Mouse (Mus musculus): ENCODE data around the gene Fkbp15.

Fkbp15 gene

DNA sequence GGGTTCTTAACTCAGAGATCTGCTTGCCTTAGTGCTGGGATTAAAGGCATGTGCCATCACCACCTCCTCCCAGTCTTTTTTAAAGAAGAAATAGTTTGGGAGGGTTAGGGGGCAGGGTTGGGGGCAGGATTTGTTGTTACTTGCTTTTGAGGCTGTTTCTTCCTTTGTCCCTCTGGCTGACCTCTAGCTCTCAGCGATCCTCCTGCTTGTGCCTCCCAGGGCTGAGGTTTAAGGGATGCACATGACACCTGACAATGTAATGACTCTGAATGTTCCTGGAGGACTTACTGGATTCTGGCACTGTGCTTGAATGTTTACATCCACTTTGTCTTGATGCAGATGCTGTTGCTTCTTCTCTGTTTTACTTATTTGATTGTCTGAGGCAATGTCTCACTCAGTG lies 12.1 kb upstream of the Fkbp15 start:
- DNase-seq = no peak

DNA sequence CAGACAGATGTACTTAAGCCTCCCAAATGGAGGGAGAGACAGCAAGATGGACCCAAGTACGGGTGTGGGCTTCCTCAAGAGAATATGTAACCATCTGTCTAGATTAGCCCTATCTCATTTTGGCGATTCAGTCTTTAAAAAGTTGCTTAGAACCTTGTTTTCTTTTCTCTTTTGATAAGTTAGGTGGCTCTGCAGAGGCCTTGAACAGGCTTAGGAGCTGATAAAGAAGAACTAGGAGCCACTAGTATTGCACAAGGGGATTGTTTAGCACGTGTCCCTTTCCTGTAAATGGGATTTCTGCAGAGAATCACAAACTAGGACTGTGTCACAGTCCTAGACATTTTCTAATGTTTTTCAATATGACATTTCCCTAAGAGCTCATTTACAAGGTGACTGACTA lies 8.7 kb upstream of the Fkbp15 start:
- no peak for DNase-seq

DNA sequence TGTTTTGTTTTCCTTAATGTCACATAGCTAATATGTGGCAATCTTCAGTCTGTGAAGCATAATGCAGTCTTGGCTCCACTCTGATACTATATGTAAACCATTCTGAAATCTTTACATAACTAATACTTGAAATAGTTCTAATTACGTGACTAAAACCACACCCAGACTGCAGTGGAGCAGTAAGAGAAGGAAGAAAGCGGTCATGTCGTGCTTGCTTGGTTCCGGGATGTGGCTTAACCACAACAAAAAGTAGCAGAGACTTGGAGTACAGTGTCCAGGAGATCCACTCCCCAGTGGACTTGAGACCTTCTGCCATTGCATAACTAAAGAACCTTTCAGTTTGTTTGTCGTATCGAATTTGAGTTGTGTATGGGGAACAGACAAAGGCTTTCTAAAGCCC lies 7.2 kb upstream of the Fkbp15 start:
- peak; percentile 29 to 41 for DNase-seq

DNA sequence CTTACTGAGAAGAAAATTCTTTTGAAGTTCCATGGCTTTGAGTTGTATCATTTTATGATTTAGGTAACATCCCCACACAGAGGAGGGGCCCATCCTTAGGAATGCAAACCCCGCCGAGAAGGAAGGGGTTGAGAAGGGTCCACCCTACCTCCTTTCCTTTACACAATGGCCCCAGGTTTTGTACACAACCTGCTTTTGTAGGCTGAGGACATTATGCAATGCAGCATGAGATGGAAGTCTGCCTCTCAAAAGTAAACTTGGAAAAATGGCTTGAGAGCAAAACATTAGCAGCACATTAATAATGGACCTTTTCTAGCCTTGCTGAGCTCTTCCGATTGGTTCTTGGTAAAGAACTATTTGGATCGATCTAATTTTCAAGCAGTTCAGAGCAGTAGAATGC lies 5.9 kb upstream of the Fkbp15 start:
- no peak for DNase-seq

DNA sequence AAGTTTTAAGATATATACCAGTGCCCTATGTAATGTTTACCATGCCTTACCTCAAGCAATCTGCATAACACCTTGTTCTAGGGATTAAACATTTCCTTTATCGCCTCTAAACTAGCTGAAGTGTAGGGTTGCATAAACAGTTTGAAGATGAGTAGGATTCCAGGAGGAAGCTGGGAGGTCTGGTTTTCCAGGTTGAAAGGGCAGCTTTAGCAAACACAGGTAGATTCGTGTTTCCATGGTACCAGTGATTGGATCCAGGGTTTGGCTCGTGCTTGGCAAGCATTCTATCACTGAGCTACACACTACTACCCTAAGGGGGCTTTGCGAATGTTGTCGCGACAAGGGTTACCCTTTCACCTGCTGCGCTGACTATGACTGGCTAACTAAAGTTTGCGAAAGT lies 4.0 kb upstream of the Fkbp15 start:
- DNase-seq = no peak

DNA sequence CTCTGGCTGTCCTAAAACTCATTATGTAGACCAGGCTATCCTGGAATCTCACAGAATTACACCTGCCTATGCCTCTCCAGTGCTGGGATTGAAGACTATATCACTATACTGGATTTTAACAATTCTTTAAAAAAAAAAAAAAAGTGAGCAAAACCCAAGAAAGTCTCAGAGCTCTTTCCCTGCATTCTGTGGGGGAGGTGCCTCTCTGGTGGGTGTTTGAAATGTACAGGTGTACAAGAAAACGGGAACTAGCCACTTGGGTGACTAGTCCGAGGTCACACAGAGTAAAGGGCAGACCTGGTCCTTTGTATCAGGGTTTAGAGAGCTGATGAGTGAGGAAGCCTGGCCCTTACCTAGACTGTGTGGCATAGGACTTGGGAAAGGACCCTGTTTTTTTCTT lies 2.1 kb upstream of the Fkbp15 start:
- DNase-seq = no peak

DNA sequence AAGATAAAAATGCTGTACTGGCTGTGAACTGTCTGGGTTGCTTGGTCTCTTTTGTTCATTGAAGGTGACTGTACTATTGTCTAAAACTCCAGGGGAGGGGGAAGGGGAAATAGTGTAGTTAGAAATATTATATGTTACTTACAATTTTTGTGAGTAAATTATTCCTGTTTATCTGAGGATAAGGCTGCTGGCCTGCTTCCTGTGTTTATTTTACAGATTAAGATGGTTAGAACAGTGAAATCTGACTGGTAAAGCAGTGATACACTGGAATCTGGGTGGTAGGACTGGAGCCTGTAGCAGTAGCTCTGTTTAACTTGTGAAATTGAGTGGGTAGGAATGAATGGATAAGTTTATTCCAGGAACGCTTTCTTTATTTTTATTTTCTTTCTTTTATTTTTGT lies 1.6 kb upstream of the Fkbp15 start:
- DNase-seq = no peak

DNA sequence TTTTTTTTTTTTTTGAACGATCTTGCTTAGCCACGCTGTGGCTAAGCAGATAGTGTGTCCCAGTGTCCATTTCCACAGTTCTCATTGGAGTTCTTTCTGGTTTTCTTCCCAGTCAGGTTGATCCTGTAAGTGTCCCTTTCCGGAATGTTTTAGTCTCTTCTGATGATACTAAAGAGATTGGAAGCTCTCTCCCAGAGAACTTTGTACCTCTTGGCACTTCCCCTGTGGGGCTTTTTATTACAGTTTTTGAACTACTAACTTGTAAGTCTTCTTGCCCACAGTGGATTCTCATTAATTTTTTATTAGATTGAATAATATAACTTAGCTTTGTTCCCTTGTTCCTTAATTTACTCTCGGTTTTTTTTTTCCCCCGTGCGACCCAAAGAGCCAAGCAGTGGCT lies 1.2 kb upstream of the Fkbp15 start:
- DNase-seq = peak in 1 of 2 experiments; percentile 39

DNA sequence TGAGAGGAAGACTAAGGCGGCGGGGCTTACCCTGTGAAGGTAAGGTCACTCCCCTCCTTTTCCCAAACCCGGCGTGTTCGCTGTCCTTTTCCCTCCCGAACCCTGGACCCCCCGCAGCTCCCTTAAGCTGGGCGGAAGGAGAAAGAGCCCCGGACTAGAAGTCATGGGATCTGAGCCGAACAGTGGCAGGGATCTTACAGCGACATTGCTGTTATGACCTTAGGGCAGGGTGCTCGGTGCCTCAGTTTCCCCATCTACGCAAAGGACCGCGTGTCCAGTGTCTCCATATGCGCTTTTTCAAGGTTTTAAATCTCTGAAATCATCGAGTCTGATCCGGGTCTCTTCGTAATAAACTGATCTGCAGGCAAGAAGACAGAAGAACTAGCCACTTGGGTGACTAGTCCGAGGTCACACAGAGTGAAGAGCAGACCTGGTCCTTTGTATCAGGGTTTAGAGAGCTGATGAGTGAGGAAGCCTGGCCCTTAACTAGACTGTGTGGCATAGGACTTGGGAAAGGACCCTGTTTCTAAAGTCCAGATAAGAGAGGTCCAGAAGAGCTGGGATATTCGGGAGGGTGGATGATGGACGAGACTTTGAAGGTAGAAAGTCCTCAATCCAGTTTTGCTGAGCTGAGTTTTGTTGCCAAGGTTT lies 582 bp upstream of the Fkbp15 start:
- DNase-seq = no peak

DNA sequence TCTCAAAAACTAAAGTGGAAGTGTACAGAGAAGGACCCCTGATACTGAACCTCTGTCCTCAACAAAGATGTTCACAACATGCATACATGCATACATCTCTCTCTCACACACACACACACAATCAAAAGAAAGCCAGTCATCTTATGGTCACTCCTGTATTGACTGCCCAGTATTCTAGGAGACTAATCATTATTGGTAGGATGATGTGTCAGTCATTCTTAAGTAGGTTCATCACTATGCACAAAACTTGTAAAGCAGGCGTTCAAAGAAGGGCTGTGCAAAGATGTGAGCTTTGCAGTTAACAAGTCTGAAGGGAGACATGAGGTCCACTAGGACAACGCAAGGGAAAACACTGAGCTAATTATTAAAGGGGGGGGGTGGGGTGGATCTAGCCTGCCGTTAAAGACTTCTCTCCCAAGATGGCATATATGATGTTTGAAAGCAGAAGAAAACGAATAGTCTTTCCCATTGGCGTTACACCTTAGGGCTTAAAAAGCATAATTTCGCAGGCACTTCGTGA lies 1.0 kb downstream of the Fkbp15 start:
- DNase-seq = peak in 1 of 2 experiments; percentile 42

DNA sequence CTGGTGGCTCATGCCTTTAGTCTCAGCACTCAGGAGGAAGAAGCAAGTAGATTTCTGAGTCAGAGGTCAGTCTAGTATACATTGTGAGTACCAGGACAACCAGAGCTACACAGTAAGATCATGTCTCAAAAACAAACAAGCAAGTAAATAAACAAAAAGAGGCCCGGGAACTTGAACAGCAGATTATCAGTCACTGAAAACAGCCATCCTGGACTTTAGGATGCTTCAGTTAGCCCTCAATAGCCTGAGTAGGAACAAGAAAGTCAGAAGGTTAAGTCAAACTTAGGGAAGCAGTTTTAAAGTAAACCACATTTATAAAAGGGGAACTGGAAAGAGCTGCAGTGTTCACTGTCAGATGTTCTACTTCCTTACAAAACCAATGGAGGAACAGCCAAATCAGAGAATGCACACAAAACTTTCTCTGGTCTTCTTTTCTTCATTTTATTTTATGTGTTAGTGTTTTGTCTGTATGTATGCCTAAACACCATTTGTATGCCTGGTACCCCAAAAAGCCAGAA lies 2.7 kb downstream of the Fkbp15 start:
- DNase-seq = no peak

DNA sequence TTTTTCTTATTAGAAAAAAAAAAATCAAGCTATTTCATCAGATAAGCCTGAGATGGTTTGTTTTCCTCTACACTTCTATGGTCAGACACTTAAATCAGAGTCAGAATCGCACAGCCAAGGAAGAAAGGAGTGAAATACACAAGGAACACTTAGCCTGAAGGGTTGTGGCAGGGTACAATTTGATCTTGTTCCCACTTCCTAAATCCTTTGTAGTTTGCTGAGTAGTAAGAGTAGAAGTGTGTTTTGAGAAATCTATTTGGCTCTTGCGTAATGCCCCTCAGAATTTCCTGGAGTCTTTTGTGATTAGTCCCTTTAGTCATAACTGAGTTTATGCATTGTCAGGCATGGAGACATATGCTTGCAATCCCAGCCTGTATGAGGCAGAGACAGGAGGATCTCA lies 11.0 kb downstream of the Fkbp15 start:
- DNase-seq = no peak

DNA sequence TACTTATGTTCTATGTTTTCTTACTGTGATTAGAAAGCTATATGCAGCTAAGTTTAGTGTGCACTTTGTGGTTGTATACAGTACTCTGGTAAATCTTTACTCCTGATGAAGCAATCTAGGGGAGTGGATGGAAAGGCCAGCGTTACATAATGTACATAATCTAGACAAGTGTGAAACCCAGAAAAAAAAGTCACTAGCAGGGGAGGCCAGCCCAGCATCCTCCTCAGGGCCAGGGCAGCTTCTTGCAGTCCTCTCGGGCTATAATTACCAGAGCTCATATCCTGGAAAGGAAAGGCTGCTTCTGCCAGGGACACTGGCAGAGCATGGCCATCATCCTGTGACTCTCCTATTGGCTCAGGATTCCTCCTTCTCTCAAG lies 12.0 kb downstream of the Fkbp15 start:
- DNase-seq = no peak

DNA sequence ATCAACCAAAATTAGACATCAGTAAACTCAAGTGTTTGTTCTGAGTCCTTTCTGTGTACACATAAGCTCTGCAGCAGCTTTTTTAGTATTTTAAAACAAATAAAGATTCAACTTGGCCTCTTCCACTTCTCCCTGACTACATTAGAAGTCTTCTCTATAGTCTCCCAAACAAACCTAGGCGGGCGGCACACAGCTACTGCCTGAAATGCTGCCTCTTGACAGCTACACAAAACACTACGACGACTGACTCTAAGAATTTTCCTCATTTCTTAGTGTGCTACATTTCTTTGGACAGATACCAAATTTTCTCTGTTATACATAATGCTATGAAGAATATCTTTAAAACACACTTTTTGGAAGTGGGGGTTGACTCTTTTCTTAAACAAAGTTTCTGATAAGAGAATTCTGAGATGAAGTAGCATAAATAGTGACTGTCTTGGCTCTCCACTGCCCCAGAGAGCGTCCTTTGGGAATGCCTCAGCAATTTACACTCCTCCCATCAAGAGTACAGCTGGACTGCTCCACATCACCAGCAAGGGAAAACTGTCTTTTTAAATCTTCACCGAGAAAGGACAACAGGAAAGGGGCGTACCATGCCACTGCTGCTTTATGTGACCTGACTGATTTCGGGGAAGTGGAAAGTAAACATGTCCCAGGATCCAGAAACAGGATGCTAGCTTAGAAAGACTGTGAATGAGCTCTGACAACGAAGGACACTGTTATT lies 12.6 kb downstream of the Fkbp15 start:
- DNase-seq = peak in 1 of 2 experiments; percentile 31

DNA sequence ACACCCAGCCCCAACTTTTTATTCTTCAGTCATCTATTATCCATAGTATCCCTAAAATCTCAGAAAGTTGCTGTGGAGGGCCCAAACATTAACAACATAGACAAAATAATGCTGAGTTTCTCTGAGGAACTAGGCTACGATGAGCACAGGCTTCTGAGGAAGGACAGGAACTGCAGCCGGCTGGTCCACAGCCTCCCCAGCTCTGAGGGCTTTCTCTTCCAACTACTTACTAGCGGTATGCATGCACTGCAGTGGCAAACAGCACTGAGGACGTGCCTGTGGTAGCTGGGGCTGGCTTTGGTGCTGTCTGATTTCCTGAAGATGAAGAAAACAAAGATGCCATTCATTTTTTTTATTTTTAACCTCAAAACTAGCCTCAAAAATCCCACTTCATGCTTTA lies 14.5 kb downstream of the Fkbp15 start:
- no peak for DNase-seq

DNA sequence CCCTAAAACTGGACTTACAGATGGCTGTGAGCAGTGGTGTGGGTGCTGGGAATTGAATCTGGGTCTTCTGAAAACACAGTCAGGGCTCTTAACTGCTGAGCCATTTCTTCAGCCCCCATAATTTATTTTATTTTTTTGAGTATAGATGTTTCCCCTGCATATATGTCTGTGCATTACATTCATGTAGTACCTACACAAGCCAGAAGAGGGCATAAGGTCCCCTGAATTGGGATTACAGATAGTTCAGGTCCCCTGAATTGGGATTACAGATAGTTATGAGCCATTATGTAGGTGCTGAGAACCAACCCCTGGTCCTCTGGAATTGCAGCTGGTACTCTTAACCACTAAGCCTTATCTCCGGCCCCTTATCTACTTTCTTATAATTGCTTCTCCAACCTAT lies 16.3 kb downstream of the Fkbp15 start:
- no peak for DNase-seq

DNA sequence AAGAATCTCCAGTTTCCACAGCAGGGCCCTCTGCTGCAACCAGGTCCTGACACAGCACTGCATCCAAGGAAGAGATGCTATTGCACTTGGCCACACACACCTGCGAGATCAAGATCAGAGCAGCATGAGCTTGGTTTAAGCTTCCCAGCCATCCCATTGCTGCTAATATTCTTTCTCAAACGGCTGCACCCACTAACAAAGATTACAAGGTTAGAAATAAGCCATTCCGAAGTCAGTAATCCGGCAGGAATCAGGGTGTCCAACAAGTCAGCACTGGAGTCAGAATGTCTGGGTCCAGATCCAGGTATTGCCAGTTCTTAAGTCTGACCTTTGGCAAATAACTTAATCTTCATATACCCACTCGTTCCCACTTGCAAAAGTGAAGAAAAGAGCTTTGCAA lies 21.8 kb downstream of the Fkbp15 start:
- DNase-seq = no peak

DNA sequence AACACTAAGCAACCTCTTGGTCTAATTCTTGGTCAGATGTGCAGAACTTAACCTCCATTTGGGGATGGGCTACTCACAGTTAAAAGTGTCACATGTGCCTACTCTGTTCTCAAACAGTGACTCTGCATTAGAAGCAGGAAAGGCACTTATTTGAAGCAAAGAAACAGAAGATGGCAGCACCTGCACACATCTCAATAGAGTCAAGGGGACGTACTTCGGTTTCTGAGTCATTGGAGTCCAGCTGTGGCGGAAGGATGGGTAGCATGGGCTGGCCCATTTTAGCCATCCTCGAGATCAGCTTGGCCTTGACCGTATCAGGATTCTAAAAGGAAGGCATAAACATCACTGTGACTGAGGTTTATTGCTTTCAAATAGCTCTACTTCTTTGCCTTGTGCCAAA lies 28.4 kb downstream of the Fkbp15 start:
- no peak for DNase-seq

DNA sequence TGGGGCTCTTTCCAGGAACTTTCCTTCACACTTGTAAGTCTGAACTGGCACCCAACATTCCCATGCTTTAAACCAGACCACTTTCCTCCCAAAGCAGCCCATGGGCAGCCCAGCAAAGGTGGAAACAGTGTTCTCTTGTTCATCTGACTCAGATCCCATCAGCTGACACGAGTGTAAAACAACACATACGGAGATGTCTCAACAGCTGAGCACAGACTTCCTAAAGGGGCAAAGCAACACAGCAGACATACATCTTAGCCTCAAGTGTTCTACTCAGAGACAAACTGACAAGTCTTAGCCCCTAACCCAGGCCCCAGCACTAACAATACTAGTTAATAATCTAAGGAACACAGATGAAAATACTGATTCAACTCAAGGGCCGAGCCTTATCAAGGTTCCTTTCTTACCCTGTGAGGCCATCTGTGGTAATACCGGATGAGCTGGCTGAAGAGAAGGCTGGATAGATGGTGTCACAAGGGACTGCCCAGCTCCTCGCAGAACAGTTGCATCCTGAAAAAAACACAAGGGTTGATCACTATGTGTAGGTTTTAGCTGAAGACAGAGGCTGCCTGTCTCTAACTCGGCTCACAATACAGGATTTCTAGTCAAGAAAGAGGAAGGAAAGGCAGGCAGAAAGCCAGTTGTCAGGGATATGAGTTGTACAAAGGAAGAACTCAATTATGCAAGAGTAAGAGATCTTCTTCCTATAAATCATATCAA lies 31.2 kb downstream of the Fkbp15 start:
- DNase-seq = no peak

DNA sequence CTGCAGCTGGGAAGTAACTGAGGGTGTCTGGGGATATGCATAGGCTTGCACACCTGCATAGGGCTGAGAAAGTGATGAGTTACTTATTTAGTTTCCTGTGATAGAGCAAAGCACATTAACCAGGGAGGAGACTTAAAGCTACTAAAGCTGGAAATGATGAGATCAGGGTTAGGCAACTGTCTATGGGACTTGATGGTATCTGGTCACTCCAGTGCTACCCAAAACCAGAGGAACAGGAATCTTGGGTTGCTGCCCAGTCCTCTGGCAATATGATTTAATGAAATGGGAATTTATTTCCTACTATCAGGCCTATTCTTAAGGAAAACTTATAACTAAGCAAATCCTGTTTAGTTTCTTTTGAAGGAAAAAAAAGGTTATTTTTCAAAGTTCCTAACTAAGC lies 34.2 kb downstream of the Fkbp15 start:
- no peak for DNase-seq

DNA sequence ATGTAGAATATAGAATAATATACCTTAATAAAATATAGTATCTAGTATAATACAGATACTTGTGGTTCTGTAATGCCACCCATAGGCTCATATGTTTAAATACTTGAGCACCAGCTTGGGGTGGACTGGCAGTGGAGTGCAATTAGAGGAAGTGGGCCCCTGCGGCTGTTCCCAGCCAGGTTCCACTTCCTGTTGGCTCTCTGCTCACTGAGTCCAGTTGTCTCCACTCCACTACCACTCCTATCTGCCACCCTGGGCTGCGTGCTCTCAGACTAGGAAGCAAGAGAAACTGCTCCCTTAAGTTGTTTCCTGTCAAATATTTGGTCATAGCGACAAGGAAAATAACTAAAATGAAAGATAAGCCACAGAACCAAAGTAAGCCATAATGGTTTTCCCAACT lies 37.7 kb downstream of the Fkbp15 start:
- DNase-seq = no peak

DNA sequence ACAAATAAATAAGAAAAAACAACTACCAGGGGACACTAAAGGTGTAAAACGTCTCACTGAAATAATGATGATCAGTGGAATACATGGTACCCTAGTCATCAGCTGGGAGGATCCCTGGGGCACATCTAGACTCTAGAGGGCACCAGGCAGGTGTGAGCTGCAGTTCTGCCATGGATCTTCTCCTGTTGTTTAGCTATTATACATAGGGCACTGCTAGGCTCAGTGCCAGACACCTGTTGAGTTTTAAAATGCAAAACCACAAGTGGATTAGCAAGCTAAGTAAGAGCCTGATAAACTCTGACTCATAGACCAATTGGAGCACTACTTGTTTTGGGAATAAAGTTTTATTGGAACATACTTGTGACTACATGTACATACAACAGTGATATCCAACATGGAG lies 42.1 kb downstream of the Fkbp15 start:
- DNase-seq = no peak

DNA sequence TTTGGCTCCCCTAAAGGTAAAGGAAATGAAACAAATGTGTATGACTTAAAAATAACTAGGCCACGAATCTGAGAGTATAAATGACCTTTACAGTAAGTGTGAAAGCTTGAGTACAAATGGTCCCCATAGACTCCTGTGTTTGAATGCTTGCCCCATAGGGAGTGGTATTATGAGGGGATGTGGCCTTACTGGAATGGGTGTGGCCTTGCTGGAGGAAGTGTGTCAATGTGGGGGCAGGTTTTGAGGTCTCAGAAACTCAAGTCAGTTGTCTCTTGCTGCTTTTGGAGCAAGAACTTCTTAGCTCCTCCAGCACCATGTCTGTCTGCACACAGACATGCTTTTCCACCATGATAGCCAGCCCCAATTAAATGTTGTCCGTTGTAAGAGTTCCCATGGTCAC lies 43.9 kb downstream of the Fkbp15 start:
- no peak for DNase-seq

DNA sequence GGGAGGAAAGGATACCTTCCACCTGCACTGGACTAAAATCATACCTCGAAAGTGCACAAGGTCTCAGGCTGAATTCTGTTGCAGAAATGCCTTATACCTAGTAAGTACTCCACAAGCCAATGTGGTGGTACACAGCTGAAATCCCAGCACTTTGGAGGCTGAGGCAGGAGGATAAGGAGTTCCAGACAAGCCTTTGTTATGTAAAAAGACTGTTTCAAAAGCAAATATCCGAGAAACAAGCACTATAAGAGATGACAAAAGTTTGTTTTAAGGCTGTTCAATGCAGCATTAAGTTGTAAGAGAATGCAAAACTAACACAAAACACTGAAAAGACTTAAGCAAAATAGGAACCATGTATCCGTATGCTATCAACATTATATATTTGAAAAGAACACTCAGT lies 45.8 kb downstream of the Fkbp15 start:
- DNase-seq = no peak
